Mouse (Mus musculus) embryonic fibroblast, embryonic 13.5 days (primary cell): ENCODE measurements around the gene Rcc1. TPM values are rescaled to one million over a fixed set of nuclear protein-coding genes. Genes with fewer than 3 reads are reported as not detected.
A peak's percentile ranks its signal among the peaks of the same experiment; 100 is the strongest.

Experiments used
- H3K27ac ChIP-seq: 2 replicates; pipeline ENCODE4 v1.5.1; 2012; ENCODE audit warnings: low read length, control low read depth, inconsistent platforms; ENCODE audit not compliant: insufficient read depth
- H3K4me1 ChIP-seq: 2 replicates; pipeline ENCODE4 v1.6.1; 2011; ENCODE audit warnings: low read length; ENCODE audit not compliant: control insufficient read depth, insufficient read depth
- H3K4me3 ChIP-seq: 2 replicates; pipeline ENCODE4 v1.5.1; 2011; ENCODE audit warnings: mild to moderate bottlenecking, control low read depth, low read length; ENCODE audit not compliant: insufficient read depth
- CTCF ChIP-seq: IDR thresholded peaks from 2 replicates; pipeline ENCODE4 v1.5.1; 2011; ENCODE audit warnings: mild to moderate bottlenecking, control low read depth, low read length, moderate library complexity, borderline replicate concordance; ENCODE audit not compliant: insufficient read depth
- POLR2A ChIP-seq: IDR thresholded peaks from 2 replicates; pipeline ENCODE4 v1.6.1; 2011; ENCODE audit warnings: low read depth, mild to moderate bottlenecking, control low read depth, low read length, moderate library complexity
- polyA plus RNA-seq: library from polyadenylated mRNA; stranded (reverse); fragments of >200 nt; gene quantifications from 2 replicates; pipeline ENCODE4 v1.2.4, GENCODE M21; 2011; ENCODE audit warnings: low read depth; ENCODE audit not compliant: missing spikeins, insufficient read length

The Rcc1 gene
- polyA plus RNA-seq, 1 experiment = 34.4 TPM

GRCm38 (mm10) chr4:132346261-132346660 lies 7.1 kb downstream of the Rcc1 start:
- H3K4me3 ChIP-seq = no peak overlapping the region
- peak overlapping the region; percentile 61 for H3K27ac ChIP-seq
- no peak for TF ChIP-seq CTCF
- no peaks in the 10 kb centered on the region for H3K4me1 ChIP-seq

- no peak overlapping the region for H3K4me3 ChIP-seq
- H3K27ac ChIP-seq = no peak overlapping the region
- H3K4me1 ChIP-seq = no peaks in the 10 kb centered on the region
- no peak for TF ChIP-seq CTCF
Measured at GRCm38 (mm10) chr4:132345843-132346212, 7.6 kb downstream of the Rcc1 start.

DNA sequence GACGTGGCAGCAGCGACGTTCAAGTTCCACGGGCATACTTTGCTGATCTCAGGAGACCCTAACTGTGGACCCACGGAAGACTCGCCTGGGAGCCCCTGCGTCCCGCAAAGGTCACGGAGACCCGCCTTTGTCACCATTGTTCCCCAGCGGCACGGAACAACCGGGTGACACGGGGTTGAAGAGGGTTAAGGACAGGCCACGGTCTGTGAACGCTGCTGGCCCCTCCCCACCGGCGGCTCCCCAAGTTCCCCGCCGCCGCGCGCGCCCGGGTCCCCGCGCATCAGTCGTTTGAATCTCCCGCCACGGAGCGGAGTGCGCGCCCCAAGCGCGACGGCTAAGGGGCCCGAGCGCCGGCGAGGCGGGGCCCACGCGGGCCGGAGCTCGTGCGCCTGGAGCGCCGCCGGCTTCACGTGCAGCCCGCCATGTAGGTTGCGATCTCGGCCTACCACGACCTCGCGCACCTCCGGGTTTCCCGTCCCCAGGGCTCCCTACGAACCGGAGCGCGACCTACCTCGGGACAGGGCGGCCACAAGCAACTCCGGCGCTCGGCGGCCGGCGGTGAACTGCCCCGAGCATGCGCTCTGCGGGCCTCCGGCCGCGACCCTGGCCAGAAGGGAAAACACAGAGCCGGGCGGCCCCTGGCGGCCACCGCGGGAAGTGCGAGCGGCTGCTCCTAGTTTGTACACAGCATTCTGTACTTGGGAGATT lies 8.1 kb downstream of the Rcc1 start:
- Histone ChIP-seq H3K27ac (peak overlapping the region; percentile 50), H3K4me1 (no peaks in the 10 kb centered on the region), H3K4me3 (peak overlapping the region; percentile 60)
- TF ChIP-seq POLR2A (peak; percentile 85), CTCF (peak; percentile 45; the same call in 1 of the 2 replicates)

DNA sequence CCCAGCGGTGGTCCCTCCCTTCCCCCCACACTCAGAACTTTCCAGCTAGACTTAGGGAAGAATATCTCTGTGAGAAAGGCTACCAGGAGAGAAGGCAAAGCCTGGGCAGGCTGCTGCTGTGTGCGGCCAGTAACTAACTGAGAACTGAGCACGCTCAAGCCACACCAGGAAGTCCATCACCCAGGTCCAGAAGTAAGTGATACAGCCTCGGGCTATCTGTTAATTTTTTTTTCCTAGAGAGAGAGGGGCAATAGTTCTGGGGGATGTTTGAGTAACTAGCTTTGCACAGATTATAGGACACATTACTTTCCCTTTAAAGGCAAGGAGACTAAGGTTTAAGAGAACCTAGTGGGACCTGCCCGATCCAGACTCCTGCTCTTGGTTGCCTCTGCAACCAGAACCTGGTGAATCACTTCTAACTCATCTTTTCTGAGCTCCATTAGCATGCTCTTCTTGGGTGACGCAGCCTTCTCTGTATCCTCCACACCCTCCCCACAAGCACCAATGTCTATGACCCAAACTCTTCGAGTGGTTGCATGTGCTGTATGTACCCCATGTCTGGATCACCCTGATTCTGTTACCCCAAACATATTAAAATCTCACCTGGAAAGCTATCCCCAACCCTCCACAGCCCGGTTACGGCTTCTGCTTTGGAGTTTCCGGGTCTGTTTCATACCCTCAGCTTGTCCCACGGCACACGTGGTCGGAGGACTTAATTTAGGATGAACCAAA lies 8.8 kb downstream of the Rcc1 start:
- Histone ChIP-seq H3K4me1 (no peaks in the 10 kb centered on the region), H3K4me3 (peak overlapping the region; percentile 60), H3K27ac (peak overlapping the region; percentile 38)
- TF ChIP-seq POLR2A = 0 out of 2 replicates have a peak, but pooled peaks have one; percentile 7
- TF ChIP-seq CTCF = no peak

DNA sequence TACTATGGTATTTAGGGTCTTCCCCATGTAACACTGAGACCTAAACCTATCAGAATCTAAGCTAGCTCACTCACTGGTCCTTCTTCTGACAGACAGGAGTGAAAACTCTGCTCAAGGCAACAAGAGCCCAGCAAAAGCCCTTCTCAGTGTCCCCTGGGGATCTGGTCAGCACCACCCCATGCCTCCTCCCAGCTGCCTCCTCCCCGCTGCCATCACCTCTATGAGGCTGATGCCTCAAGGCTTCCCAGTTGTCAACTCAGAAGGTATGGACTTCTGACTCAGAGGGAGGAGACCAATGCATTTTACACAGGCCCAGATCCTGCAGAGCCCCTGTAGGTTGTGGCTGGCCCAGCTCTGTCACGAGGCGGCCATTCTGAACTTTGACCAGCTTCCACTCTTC lies 12.0 kb downstream of the Rcc1 start:
- H3K4me3 ChIP-seq = no peak overlapping the region
- no peaks in the 10 kb centered on the region for H3K4me1 ChIP-seq
- no peak overlapping the region for H3K27ac ChIP-seq
- TF ChIP-seq POLR2A (no peak), CTCF (no peak)

DNA sequence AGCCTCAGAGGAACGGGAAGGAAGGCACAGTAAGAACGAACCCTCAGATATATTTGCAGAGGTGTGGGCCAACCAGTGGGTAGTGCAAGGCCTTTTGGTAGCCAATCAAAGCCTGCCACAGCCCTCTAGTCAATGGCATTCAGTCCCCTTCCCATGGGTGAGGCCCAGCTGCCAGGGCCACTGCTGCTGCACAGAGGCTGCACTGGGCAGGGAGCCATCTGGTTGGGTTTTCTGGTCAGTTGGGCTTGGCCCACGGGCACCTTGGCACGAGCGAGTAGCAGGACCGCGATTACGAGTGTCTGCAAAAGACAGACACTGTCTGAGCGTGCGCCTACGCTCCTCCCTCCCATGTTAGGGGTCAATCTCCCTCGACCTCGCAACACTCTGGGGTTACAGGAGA lies 14.5 kb downstream of the Rcc1 start:
- TF ChIP-seq CTCF = no peak
- no peak for TF ChIP-seq POLR2A
- Histone ChIP-seq H3K27ac (no peak overlapping the region), H3K4me1 (no peaks in the 10 kb centered on the region), H3K4me3 (no peak overlapping the region)

GRCm38 (mm10) chr4:132332880-132333279 lies 20.5 kb downstream of the Rcc1 start:
- Histone ChIP-seq H3K4me3 (no peak overlapping the region), H3K27ac (no peak overlapping the region), H3K4me1 (peaks cover 4% of the 10 kb centered on the region)
- TF ChIP-seq POLR2A (no peak), CTCF (no peak)

DNA sequence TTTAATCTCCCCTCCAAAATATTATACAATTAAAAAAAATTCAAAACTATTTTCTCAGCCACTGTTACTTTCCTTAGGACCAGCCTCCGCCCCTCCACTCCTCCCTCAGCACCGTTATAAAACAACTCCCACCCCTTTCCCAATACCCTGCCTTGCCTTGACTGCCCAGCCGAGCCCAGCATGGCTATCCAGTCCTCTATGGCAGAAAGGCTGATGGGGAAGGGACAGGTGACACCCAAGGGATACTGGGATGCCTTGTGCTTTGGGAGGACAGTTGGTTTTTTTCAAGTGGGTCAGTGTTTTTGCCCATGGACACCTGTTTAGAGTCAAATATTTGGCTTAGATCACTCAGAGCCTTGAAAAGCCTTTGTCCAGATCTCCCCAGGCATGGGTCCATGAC lies 21.4 kb downstream of the Rcc1 start:
- Histone ChIP-seq H3K4me3 (no peak overlapping the region), H3K4me1 (peaks cover 4% of the 10 kb centered on the region), H3K27ac (no peak overlapping the region)
- TF ChIP-seq POLR2A = no peak
- TF ChIP-seq CTCF = no peak

GRCm38 (mm10) chr4:132329835-132330354 lies 23.5 kb downstream of the Rcc1 start:
- TF ChIP-seq CTCF (no peak), POLR2A (no peak)
- Histone ChIP-seq H3K4me1 (peaks cover 4% of the 10 kb centered on the region), H3K4me3 (peak overlapping the region; percentile 76), H3K27ac (peak overlapping the region; percentile 92)

GRCm38 (mm10) chr4:132329115-132329834 lies 24.1 kb downstream of the Rcc1 start, which contains the start of gene Trnau1ap:
TSS of gene Trnau1ap (minus strand) at chr4:132329538.
- Histone ChIP-seq H3K27ac (peak within 1 kb of the TSS; percentile 92), H3K4me3 (peak within 1 kb of the TSS; percentile 76), H3K4me1 (peaks cover 4% of the 10 kb centered on the region)
- peak; percentile 82 for TF ChIP-seq POLR2A
- TF ChIP-seq CTCF = no peak
